Mouse (Mus musculus) megakaryocyte, embryonic 14.5 days (primary cell): ENCODE measurements at regions not wholly inside any gene's neighbourhood (a gene's known extent, or its start where the extent isn't known, plus 50 kb on each side); places are given as distances from the start of the nearest gene placed in this dataset.

Experiments
- FLI1 ChIP-seq: IDR thresholded peaks from 2 replicates; pipeline ENCODE4 v1.6.1; 2012; ENCODE audit warnings: low read length, inconsistent platforms, mixed read lengths
- GATA1 ChIP-seq: IDR thresholded peaks from 3 replicates; pipeline ENCODE4 v1.6.1; 2012; ENCODE audit warnings: mixed read lengths, low read length, inconsistent platforms, borderline replicate concordance

- TF ChIP-seq GATA1 (no peak), FLI1 (no peak)
Measured at GRCm38 (mm10) chr11:111818124-111818523, 752.2 kb downstream of the Kcnj2 start.
